Mouse (Mus musculus): Measurements from ENCODE around the gene Dlg3.

- TF ChIP-seq CTCF (conservative IDR thresholded peaks at IDR 0.05; ENCODE audit: low read length) (no peak), POU5F1 (IDR thresholded peaks at IDR 0.05; ENCODE audit: borderline replicate concordance, low read length) (no peak)
These were observed 53.6 kb downstream of the Dlg3 start for GRCm38 (mm10) chrX:100821149-100821548.
